Mouse (Mus musculus): ENCODE data around the gene Slc43a1. TPM values are rescaled to one million over a fixed set of nuclear protein-coding genes. Genes with fewer than 3 reads are reported as not detected.
A peak's percentile ranks its signal among the peaks of the same experiment; 100 is the strongest.

Gene Slc43a1
- polyA plus RNA-seq, 1 experiment from 2014 or later: 6.6 TPM

DNA sequence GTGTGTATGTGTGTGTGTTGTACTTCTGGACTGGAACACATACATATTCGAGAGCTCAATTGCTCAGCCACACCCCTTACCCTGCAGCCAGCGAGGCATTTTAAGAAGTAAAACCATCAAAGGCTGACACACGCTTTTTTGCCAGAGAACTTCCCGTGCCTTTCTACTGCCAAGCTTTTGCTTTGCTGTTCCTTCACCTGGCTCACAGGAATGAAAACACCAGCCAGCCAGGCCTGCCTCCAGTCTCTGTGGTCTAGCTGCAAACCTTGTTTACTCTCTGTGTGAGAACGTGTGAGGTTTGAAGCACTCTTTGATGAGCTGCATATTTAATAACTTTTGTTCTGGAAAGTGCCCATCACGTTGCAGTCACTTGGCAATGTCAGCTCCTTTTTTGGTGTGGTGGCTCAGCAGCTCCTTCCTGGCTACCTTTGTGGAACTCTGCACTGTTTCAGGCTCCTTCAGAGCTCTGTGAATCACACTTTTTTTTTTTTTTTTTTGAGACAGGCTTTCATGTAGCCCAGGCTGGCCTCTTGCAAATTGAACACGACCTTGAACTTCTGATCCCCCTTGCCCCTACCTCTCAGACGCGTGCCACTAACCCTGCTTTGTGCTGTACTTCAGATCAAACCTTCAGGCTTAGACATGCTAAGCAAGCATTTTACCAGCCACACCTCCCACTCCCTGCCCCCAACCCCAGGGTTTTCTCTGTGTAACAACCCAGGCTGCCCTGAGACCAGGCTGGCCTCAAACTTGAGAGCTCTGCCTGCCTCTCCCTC lies 645 bp upstream of the Slc43a1 start:
- Histone ChIP-seq H3K36me3 (ENCODE audit: insufficient read depth, low read length) (no peaks in the 10 kb centered on the region), H3K4me3 (ENCODE audit: low read depth, low read length) (0 out of 2 replicates have a peak overlapping the region, but pooled peaks have one; percentile 58), H3K27ac (ENCODE audit: low read length) (no peak overlapping the region), H3K27me3 (replicated peaks; ENCODE audit: insufficient read depth, low read length) (0 out of 2 replicates have a peak, but pooled peaks cover 3% of the 10 kb centered on the region), H3K4me1 (ENCODE audit: insufficient read depth, low read depth, low read length) (peaks cover 7% of the 10 kb centered on the region; the same call in 1 of the 2 replicates), H3K9ac (replicated peaks; ENCODE audit: low read depth) (no peak overlapping the region), H3K4me2 (replicated peaks; ENCODE audit: low read depth, low read length) (0 out of 2 replicates have a peak overlapping the region, but pooled peaks have one; percentile 80), H3K9me3 (ENCODE audit: low read length) (no peaks in the 10 kb centered on the region)
- no peak for TF ChIP-seq CTCF (IDR thresholded peaks at IDR 0.05)
- no peak for TF ChIP-seq EP300 (IDR thresholded peaks at IDR 0.05)
- WGBS: 28% methylated on average over 9 of the region's 9 CpGs
- no peak for DNase-seq (ENCODE audit: low spot score)
- ATAC-seq: no peak

DNA sequence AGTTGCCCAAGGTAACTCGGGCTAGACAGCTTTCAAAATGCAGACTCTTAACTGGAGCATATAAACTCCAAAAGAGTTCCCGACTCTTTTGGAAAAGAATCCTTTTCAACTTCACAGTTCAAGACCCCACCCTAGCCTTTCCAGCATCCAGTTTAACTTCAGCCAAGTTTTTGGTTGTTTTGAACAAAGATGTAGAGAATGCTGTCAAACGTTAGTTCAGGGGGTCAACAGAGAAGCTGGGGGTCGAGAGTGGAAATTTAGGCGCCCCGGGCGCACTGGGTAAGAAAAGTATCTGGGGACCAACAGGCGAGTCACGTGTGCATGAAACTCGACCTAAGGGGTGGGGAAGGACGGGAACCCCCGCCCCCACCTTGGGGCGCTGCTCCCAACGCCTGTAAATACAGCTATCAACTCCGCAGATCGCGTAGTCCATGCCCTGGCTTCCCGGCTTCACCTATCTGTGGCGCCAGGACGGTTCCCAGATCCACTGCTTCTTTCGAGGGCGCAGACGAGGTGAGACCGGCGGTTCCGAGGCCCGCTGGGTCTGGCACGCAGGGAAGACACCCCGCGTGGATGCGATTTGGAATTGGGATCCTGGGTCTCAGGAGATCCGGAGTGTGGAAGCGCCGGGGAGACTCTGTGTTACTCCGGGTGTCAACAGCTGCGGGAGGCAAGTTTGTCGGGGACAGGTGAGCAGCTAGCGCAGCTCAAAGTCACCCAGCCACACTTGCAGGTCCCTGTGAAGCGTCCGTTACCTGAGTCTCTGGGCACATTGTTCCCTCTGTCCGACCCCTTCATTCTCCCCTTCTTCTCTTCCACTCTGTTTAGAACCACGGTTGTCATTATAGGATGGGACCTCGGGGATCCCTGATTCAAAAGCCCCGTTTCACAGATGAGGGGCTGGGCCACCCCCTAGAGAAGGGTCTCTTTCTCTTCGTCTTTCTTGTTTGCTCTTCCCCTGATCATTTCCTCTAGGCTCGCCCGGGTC lies 637 bp downstream of the Slc43a1 start:
- Histone ChIP-seq H3K9ac (replicated peaks; ENCODE audit: low read depth) (peak overlapping the region; percentile 71), H3K27me3 (replicated peaks; ENCODE audit: insufficient read depth, low read length) (0 out of 2 replicates have a peak, but pooled peaks cover 3% of the 10 kb centered on the region), H3K4me1 (ENCODE audit: insufficient read depth, low read depth, low read length) (peaks cover 7% of the 10 kb centered on the region; the same call in 1 of the 2 replicates), H3K27ac (ENCODE audit: low read length) (peak overlapping the region; percentile 74), H3K4me3 (ENCODE audit: low read depth, low read length) (peak overlapping the region; percentile 58), H3K9me3 (ENCODE audit: low read length) (no peaks in the 10 kb centered on the region), H3K4me2 (replicated peaks; ENCODE audit: low read depth, low read length) (peak overlapping the region; percentile 80), H3K36me3 (ENCODE audit: insufficient read depth, low read length) (no peaks in the 10 kb centered on the region)
- WGBS: under 1% methylated on average over 46 of the region's 47 CpGs
- TF ChIP-seq EP300 (IDR thresholded peaks at IDR 0.05) (0 out of 2 replicates have a peak, but pooled peaks have one; percentile 12), CTCF (IDR thresholded peaks at IDR 0.05) (no peak)
- ATAC-seq: peak; percentile 14; the same call in 1 of the 2 replicates
- peak; percentile 55 for DNase-seq (ENCODE audit: low spot score)

DNA sequence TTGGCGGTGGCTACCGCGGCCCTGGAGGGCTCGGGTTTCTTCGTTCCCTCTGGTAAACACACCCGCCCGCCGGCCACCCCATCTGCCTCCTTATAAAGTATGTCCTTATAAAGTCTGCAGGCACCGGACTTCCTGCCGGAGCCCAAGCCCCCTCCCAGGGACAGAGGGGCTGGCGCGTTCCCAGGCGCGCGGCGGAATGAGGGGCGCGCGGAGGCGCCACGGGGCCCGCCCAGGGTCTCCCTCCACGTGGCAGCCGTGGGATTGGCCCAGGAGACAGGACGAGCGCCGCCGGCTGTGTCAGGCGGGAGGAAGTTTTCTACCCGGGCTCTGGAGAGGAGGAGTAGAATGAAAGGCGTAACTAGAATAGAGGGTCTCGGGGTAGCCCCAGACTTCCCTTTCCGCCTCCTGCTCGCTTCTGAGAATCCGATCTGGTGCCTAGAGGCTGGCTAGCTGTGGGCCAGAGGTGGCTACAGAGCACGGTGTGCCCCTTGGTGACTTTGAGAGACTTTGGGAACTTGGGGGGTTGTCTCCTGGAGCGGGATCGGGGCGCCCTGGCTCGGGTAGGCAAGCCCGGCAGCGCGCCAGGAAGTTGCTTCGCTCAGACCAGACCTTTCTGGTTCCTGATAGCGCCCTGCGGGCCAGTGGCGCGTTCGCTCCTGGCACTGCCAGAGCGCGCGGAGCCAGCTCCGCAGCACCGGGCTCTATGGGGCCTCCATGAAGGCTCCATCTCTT lies 1.5 kb downstream of the Slc43a1 start:
- peak overlapping the region; percentile 71 for H3K9ac ChIP-seq (replicated peaks; ENCODE audit: low read depth)
- WGBS: under 1% methylated on average over 53 of the region's 54 CpGs
- 0 out of 2 replicates have a peak, but pooled peaks cover 3% of the 10 kb centered on the region for H3K27me3 ChIP-seq (replicated peaks; ENCODE audit: insufficient read depth, low read length)
- peaks cover 7% of the 10 kb centered on the region; the same call in 1 of the 2 replicates for H3K4me1 ChIP-seq (ENCODE audit: insufficient read depth, low read depth, low read length)
- H3K4me2 ChIP-seq (replicated peaks; ENCODE audit: low read depth, low read length): peak overlapping the region; percentile 80
- ATAC-seq (peak; percentile 91), DNase-seq (ENCODE audit: low spot score) (peak; percentile 81)
- no peaks in the 10 kb centered on the region for H3K9me3 ChIP-seq (ENCODE audit: low read length)
- TF ChIP-seq CTCF (IDR thresholded peaks at IDR 0.05): peak; percentile 20
- no peak for TF ChIP-seq EP300 (IDR thresholded peaks at IDR 0.05)
- no peaks in the 10 kb centered on the region for H3K36me3 ChIP-seq (ENCODE audit: insufficient read depth, low read length)
- H3K27ac ChIP-seq (ENCODE audit: low read length): peak overlapping the region; percentile 74
- H3K4me3 ChIP-seq (ENCODE audit: low read depth, low read length): peak overlapping the region; percentile 58

DNA sequence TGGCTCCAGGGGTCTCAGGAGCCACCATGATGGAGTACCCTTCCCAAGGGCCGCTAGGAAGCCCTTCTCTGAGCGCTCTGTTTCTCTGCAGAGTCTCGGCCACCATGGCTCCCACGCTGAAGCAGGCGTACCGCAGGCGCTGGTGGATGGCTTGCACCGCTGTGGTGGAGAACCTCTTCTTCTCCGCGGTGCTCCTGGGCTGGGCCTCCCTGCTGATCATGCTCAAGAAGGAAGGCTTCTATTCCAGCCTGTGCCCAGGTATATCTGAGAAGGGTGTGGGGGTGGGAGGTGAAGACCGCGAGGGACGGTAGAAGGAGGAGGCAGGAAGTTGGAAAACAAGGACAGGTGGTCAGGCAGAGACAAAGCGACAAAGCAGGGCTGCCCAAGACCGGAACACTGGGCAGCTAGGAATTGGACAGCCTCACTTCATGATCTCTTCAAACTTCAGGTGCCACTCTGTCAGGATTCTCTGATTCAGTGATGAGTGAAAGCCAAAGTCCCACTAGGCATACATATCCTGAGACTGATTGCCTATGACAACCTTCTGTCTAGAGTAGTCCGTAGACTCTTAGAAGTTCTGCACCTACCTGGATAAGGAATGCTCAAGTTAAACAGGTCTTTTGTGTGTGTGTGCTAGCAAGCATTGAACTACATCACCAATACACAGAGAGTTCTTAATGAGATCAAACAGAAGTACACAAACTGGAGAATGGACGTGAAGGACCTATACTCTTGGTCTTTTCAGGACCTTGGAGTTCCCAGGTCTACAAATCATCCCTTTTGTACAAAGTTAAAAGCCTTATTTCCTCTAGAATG lies 2.3 kb downstream of the Slc43a1 start:
- WGBS: 7% methylated on average over 17 of the region's 17 CpGs
- Histone ChIP-seq H3K27me3 (replicated peaks; ENCODE audit: insufficient read depth, low read length) (0 out of 2 replicates have a peak, but pooled peaks cover 3% of the 10 kb centered on the region), H3K36me3 (ENCODE audit: insufficient read depth, low read length) (no peaks in the 10 kb centered on the region), H3K27ac (ENCODE audit: low read length) (0 out of 2 replicates have a peak overlapping the region, but pooled peaks have one; percentile 74), H3K9me3 (ENCODE audit: low read length) (no peaks in the 10 kb centered on the region), H3K4me2 (replicated peaks; ENCODE audit: low read depth, low read length) (peak overlapping the region; percentile 80), H3K9ac (replicated peaks; ENCODE audit: low read depth) (peak overlapping the region; percentile 71), H3K4me1 (ENCODE audit: insufficient read depth, low read depth, low read length) (peaks cover 7% of the 10 kb centered on the region; the same call in 1 of the 2 replicates), H3K4me3 (ENCODE audit: low read depth, low read length) (peak overlapping the region; percentile 58)
- ATAC-seq (peak; percentile 4; the same call in 1 of the 2 replicates), DNase-seq (ENCODE audit: low spot score) (no peak)
- TF ChIP-seq CTCF (IDR thresholded peaks at IDR 0.05) (no peak), EP300 (IDR thresholded peaks at IDR 0.05) (no peak)

DNA sequence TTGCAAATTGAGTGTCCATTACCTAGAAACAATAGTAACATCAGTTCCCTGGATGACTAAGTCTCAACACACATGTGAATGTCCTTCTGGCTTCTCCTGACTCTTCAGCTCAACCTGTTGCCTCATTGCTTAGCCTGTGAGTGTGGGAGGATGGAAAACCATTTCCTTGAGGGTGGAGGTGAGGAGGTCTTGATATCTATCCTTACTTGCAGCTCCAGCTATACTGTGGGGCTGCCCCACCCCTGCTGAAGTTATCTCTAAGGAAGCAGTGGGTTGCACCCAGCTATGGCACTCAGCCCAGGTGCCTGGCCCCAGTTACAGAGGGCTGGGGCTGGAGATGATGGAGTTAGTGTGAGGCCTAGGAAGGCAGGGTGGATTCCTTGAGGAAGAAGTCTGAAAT lies 3.3 kb downstream of the Slc43a1 start:
- peaks cover 7% of the 10 kb centered on the region; the same call in 1 of the 2 replicates for H3K4me1 ChIP-seq (ENCODE audit: insufficient read depth, low read depth, low read length)
- H3K4me3 ChIP-seq (ENCODE audit: low read depth, low read length): no peak overlapping the region
- no peak overlapping the region for H3K9ac ChIP-seq (replicated peaks; ENCODE audit: low read depth)
- H3K27me3 ChIP-seq (replicated peaks; ENCODE audit: insufficient read depth, low read length): 0 out of 2 replicates have a peak, but pooled peaks cover 3% of the 10 kb centered on the region
- DNase-seq (ENCODE audit: low spot score) (no peak), ATAC-seq (no peak)
- no peak overlapping the region for H3K4me2 ChIP-seq (replicated peaks; ENCODE audit: low read depth, low read length)
- TF ChIP-seq EP300 (IDR thresholded peaks at IDR 0.05) (no peak), CTCF (IDR thresholded peaks at IDR 0.05) (no peak)
- H3K36me3 ChIP-seq (ENCODE audit: insufficient read depth, low read length): no peaks in the 10 kb centered on the region
- H3K27ac ChIP-seq (ENCODE audit: low read length): no peak overlapping the region
- H3K9me3 ChIP-seq (ENCODE audit: low read length): no peaks in the 10 kb centered on the region

All from lung, postnatal 0 days (tissue).